Mouse (Mus musculus) common myeloid progenitor, adult 5-6 weeks (primary cell): ENCODE results near the gene Myo6. TPM values are rescaled to one million over a fixed set of nuclear protein-coding genes. Genes with fewer than 3 reads are reported as not detected.

ENCODE experiments used
- ATAC-seq: replicated peaks from 2 replicates; pipeline ENCODE4 v1.8.0; 2016; ENCODE audit warnings: low read depth, mild to moderate bottlenecking, moderate TSS enrichment, inconsistent platforms; ENCODE audit not compliant: poor library complexity, severe bottlenecking
- total RNA-seq: library from RNA; stranded (forward); fragments of 200-1000, 187-1606 nt; gene quantifications from 2 replicates; pipeline ENCODE4 v1.2.3, GENCODE M21; 2017

The Myo6 gene
- total RNA-seq, 1 experiment from 2014 or later: 6.8 TPM

DNA sequence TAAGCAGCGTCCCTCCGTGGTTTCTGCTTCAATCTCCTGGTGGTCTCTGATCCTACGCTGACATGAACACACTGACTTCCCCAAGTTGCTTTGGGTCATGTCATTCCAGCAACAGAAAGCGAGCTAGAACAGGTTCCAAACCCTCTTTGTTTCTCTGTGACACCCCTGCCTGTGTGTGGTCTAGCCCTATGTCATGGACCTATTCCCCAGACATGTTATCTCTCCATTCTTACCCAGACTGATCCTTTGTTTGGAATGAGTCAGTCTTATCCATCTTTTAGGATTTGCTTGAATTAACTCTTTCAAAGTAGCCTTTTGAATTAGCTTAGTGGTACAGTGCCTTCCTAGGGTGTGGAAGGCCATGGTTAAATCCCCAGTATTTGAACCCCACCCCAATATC is 14.9 kb downstream of the Myo6 start:
- ATAC-seq: no peak

GRCm38 (mm10) chr9:80180771-80181170 is 15.9 kb downstream of the Myo6 start:
- no peak for ATAC-seq

GRCm38 (mm10) chr9:80181692-80182091 is 16.9 kb downstream of the Myo6 start:
- no peak for ATAC-seq

GRCm38 (mm10) chr9:80184138-80184537 is 19.3 kb downstream of the Myo6 start:
- no peak for ATAC-seq

DNA sequence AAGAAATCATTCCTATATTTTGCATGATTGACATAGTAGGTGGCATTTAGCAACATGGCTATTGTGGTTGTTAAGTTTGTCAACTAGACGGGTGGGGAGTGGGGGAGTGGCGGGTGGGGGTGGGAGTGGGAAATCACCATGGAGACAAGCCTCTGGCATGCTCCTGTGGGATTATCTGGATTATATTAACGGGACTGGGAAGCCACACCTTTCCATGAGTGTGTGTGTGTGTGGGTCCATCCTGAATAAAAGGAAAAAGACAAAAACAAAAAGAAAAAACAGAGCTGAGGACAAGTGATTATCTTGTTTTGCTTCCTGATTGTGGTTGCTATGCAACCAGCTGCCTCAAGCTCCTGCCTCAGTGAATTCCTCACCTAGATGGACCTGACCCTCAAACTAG is 20.9 kb downstream of the Myo6 start:
- no peak for ATAC-seq

DNA sequence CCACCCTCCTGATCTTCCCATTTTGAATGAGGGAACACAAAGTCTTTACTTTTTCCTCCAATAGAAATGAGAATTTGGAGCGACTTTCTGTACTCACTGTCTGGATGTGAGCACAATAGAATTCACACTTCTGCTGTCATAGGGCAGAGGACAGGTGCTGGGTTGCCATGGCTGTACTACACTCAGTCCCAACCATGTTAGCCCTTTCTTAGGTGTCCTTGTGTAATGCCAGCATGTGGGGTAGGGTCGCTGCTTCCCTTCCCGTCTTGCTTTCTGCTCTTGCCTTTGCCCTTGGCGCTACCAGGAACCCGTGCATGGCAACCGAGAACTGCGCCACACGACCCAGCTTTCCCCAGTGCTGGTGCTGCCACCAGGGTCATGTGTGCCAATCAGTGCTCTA is 21.9 kb downstream of the Myo6 start:
- ATAC-seq: no peak

DNA sequence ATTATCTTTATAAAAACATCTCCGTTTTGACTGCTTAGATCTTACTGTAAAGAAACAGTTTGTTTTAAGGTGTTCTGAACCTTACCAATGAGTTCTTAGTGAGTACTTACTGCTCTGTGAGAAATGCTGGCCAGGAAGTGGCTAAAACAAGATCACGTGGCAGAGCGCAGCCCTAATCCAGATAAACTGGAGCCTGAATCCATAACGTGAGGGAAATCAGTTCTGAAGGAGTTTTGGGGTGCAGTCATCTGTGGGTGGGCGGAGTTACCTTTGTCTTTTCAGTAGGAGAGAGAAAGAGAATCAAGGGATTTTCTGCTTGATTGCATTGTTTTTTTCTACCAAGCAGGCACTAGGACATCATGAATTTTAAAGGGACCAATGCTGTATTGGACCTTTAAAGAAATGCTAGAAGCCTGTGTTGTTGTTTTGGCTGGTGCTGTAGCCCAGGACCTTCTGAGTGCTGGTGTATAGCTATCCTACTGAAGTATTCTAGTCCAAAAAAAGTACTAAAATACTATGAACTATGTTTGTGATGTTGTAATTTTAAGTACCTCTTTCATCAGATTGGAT is 23.6 kb downstream of the Myo6 start:
- ATAC-seq: no peak

- no peak for ATAC-seq
Observed at GRCm38 (mm10) chr9:80191240-80191639, 26.4 kb downstream of the Myo6 start.

GRCm38 (mm10) chr9:80192324-80192723 is 27.5 kb downstream of the Myo6 start:
- no peak for ATAC-seq

DNA sequence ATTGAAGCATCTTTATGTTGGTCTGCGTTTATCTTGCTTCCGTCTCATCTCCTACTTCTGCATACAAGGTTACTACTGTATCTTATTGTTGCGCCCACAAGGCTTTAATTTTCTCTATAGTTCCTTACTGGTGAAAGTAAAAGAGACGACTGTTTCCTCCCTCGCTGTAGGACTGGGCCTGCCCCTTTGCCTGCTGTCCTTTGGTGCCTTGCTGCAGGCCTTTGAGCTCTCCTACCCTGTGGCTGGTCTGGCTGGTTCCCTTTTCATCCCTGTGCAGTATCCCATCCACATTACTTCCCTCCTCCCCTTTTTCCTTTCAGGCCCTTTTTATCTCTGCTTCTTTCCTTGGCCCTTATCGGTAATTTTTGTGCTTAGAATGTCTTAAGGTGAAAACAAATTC is 29.6 kb downstream of the Myo6 start:
- no peak for ATAC-seq

DNA sequence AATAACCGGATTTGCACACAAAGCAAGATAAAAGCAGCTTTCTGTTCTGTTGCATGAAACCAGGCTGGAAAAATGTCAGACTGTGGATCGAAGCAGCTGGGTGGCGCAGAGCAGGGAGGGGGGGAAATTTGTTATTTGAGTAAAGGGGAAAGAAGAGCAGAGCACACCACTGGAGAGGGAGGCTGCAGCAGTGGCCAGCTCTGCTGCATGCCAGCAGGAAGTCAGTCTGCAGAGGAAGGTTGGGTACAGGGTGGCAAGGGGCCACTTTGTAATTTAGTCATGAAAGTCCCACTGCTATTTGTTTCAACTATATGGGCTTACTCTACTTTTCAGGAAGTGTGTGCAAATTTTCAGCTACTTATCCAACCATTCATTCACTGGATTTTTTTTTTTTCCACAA is 31.3 kb downstream of the Myo6 start:
- ATAC-seq: no peak

DNA sequence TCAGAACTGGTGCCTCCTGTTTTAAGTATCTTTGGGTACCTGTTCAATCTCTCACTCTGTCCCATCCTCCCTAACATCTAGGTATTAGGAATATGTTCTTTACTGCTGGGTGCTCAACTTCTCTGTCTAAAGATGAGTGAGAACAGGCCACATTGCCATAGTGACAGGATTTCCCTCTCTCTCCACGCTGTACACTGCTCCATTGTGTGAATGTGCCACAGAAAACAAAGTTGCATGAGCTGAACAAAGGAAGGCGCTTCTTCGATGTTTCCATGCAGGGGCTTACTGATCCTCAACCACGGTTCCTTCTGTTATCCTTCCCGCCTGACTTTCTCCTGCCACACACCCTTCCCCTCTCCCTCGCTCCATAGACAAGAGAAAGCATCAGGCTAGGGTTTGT is 32.4 kb downstream of the Myo6 start:
- no peak for ATAC-seq

DNA sequence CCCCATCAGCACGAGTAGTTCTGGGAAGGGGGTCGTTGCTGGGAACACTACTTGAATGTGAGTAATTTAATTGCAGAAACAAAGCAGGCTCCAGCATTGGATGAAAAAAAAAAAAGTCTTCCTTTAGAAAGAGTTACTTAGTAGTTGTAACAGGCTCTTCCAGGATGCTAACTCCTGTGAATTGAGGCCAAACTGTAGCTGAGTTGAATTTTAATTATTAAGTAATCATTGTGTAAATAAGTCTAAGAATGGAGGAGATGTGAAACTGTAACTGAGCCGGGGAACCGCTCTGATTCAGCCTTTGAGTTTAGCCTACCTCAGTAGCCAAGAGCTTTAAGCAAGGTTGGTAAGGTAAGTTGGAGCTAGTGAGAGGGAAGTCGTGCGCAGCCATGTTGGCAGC is 36.0 kb downstream of the Myo6 start:
- ATAC-seq: no peak

- ATAC-seq: no peak
Observed at GRCm38 (mm10) chr9:80202374-80203060, 37.7 kb downstream of the Myo6 start.

DNA sequence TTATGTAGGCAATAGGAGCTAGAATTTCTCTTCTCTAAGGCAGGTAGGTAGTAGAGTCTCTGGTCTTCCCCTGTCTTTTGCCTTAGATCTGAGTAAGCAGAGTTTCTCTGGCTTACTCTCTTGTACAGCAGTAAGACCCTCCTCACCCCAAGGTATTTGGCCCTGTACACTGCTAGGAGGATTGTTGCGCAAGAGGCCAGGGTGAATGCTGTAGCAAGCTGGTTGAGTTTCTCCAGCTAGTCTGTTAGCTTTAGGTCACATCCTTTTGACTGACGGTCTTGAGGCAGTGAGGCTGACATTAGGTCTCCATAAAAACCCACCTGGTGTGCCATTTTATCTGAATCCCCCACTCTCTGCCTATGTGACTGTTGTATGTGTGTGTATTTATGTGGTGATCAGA is 43.9 kb downstream of the Myo6 start:
- no peak for ATAC-seq

GRCm38 (mm10) chr9:80209459-80209858 is 44.6 kb downstream of the Myo6 start:
- ATAC-seq: no peak

DNA sequence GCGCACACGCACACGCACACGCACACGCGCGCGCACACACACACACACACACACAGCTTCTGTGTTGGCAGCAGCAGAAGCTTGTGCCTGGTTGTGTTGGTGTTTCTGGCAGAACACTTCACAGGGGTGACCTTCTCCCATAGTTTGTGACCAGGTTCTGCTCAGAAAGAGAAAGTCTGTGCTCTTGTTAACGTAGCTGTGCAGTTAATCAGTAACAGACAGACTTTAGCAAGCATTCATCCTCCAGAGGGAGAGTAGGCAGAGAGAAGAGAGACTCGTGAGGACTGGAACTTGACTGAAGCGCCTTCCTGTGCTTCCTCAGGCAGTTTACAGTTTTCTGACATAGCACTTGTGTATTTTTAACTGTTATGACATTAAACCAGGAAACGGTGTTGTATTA is 45.3 kb downstream of the Myo6 start:
- ATAC-seq: no peak

GRCm38 (mm10) chr9:80213428-80213827 is 48.6 kb downstream of the Myo6 start:
- ATAC-seq: 0 out of 2 replicates have a peak, but pooled peaks have one; percentile 25

DNA sequence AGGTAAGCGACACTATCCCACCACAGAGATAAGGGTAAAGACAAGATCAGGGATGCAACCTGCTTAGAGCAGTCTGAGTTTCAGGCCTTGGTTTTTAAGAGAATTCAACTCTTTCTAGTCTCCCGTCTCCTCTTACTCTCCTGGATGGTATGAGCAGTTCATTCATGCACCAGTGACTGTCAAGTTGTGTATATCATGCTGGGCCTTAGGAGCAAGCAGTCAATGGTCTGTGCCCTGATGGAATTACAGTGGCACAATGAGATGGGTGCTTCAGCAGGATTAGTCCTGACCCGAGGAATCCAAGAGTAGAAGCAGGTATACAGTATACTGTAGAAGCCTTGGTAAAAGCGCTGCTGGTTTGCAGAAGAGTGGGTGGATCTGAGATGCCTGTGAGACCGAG is 50.7 kb downstream of the Myo6 start:
- ATAC-seq: no peak

DNA sequence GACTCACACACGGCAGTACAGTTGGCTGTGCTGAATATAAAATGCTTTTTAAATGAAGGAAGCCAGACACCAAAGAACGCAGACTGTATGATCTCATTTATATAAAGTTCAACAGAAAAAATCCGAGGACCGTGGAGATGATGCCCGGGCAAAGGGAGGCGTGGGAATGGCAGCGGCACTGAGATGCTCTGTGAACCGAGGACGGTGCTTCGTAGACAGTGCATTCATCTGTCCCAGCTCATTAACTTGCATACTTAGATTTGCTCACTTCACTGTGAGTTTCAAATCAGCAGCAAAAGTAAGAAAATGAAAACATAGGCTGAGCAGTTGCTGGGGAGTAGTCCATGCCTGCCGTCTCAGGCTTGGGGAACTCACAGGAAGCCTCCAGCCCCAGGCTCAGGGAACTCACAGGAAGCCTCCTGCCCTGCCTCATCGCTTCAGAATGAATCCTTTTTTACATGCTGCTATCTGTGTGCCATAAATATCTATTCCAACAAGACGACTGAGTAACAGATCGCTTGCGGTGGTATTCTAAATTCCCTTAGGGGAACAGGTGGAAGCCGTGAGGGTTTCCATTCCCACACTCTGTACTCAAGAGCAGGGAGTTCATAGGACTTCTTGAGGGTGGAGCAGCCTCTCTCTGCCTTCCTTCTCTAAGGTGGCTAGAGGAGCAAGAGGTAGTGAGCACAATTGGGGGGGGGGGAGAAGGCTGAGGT is 52.1 kb downstream of the Myo6 start:
- no peak for ATAC-seq

DNA sequence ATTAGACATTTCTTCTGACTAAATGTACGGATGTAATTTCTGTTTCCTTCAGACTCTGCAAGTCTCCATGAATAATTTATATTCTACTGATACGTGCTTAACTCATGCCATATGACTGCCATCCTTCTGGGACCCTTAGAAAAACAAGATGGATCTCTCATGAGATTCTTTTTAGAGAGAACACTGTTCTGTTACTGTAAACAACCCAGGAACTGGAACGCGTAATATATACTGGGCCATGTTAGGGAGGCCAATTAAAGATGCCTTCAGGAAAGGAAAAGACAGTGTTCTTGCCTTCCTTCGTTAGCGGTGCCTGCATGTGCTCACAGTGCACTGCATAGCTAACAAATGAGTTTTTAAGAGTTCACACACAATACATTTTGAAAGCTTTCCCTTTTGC is 53.9 kb downstream of the Myo6 start:
- ATAC-seq: no peak
